Mouse (Mus musculus) bone marrow macrophage, adult 2 months (primary cell): ENCODE measurements around the gene Sigirr.

Experiments used
- CTCF ChIP-seq: IDR thresholded peaks from 2 replicates; pipeline ENCODE4 v1.5.1; 2012; ENCODE audit warnings: low read depth, mild to moderate bottlenecking, low read length, moderate library complexity
- POLR2A ChIP-seq: IDR thresholded peaks from 2 replicates; pipeline ENCODE4 v1.6.1; 2012; ENCODE audit warnings: mild to moderate bottlenecking, low read depth, low read length, borderline replicate concordance

- TF ChIP-seq CTCF: no peak
- no peak for TF ChIP-seq POLR2A
These were observed 6.4 kb downstream of the Sigirr start for GRCm38 (mm10) chr7:141093950-141094349.
